Mouse (Mus musculus): ENCODE data around the gene Mymk.

Gene Mymk

GRCm38 (mm10) chr2:27037008-27037407, 35.0 kb downstream of the Mymk start:
- no peak for DNase-seq (ENCODE audit: low spot score in 2 of 2)

- no peak for DNase-seq (ENCODE audit: low spot score in 2 of 2)
These were observed 36.0 kb downstream of the Mymk start for GRCm38 (mm10) chr2:27036003-27036402.

GRCm38 (mm10) chr2:27032361-27032760, 39.6 kb downstream of the Mymk start:
- DNase-seq (ENCODE audit: low spot score in 2 of 2), result no peak

GRCm38 (mm10) chr2:27028437-27029015, 43.5 kb downstream of the Mymk start:
- no peak for DNase-seq (ENCODE audit: low spot score in 2 of 2)

GRCm38 (mm10) chr2:27027618-27028436, 44.2 kb downstream of the Mymk start, which contains the start of gene Slc2a6:
TSS of gene Slc2a6 (minus strand) at chr2:27027998.
- peak; percentile 88 for DNase-seq (ENCODE audit: low spot score in 2 of 2)

- DNase-seq (ENCODE audit: low spot score in 2 of 2), result no peak
These were observed 44.9 kb downstream of the Mymk start for GRCm38 (mm10) chr2:27026857-27027617.

- DNase-seq (ENCODE audit: low spot score in 2 of 2), result no peak
These were observed 45.6 kb downstream of the Mymk start for GRCm38 (mm10) chr2:27026332-27026731.

GRCm38 (mm10) chr2:27025545-27025944, 46.4 kb downstream of the Mymk start:
- no peak for DNase-seq (ENCODE audit: low spot score in 2 of 2)

GRCm38 (mm10) chr2:27024136-27024535, 47.8 kb downstream of the Mymk start:
- no peak for DNase-seq (ENCODE audit: low spot score in 2 of 2)

- DNase-seq (ENCODE audit: low spot score in 2 of 2), result no peak
These were observed 49.4 kb downstream of the Mymk start for GRCm38 (mm10) chr2:27022612-27023011.

GRCm38 (mm10) chr2:27021103-27021502, 50.9 kb downstream of the Mymk start:
- DNase-seq (ENCODE audit: low spot score in 2 of 2), result no peak

- DNase-seq (ENCODE audit: low spot score in 2 of 2), result no peak
These were observed 52.4 kb downstream of the Mymk start for GRCm38 (mm10) chr2:27019530-27019929.

GRCm38 (mm10) chr2:27017802-27018201, 54.2 kb downstream of the Mymk start:
- DNase-seq (ENCODE audit: low spot score in 2 of 2), result peak in 1 of 2 experiments; percentile 70
